Mouse (Mus musculus): ENCODE measurements around the gene Arhgap22. TPM values are rescaled to one million over a fixed set of nuclear protein-coding genes. Genes with fewer than 3 reads are reported as not detected.

Arhgap22 gene
- polyA plus RNA-seq, 1 experiment from 2014 or later: 2.8 TPM

DNA sequence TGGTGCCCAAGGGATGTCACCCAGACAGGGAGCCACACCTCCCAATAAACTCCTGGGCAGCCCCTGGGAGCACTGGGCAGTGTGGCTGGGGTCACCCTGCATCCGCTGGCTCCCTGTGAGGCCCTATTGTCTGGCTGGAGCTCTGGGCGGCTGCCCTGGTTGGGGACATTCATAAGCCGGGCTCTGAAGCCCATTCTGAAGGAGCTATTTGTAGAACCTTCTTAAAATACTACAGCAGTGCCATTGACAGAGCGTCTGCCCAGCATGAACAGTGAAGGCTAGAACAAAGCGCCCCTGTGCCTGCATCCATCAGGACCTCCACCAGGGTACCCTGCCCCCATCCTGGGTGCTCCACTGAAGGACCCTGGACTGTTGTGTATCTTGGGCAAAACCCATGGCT, 114.5 kb downstream of the Arhgap22 start:
- H3K27ac ChIP-seq: no peak overlapping the region
- no peak for DNase-seq (ENCODE audit: low spot score)
- H3K9me3 ChIP-seq (ENCODE audit: control insufficient read depth, low read length): no peaks in the 10 kb centered on the region
- no peak overlapping the region for H3K9ac ChIP-seq
- no peak overlapping the region for H3K4me2 ChIP-seq (replicated peaks)
- H3K4me1 ChIP-seq (replicated peaks; ENCODE audit: control insufficient read depth, insufficient read depth, low read length): no peaks in the 10 kb centered on the region
- no peak overlapping the region for H3K4me3 ChIP-seq (replicated peaks; ENCODE audit: low read length)
- no peaks in the 10 kb centered on the region for H3K36me3 ChIP-seq (replicated peaks; ENCODE audit: control insufficient read depth, insufficient read depth)
- H3K27me3 ChIP-seq (ENCODE audit: control insufficient read depth, insufficient read depth, low read length): no peaks in the 10 kb centered on the region
- no peak; the same call in 1 of the 2 replicates for ATAC-seq (ENCODE audit: low FRiP score)
- WGBS: 41% methylated on average over 5 of the region's 5 CpGs

DNA sequence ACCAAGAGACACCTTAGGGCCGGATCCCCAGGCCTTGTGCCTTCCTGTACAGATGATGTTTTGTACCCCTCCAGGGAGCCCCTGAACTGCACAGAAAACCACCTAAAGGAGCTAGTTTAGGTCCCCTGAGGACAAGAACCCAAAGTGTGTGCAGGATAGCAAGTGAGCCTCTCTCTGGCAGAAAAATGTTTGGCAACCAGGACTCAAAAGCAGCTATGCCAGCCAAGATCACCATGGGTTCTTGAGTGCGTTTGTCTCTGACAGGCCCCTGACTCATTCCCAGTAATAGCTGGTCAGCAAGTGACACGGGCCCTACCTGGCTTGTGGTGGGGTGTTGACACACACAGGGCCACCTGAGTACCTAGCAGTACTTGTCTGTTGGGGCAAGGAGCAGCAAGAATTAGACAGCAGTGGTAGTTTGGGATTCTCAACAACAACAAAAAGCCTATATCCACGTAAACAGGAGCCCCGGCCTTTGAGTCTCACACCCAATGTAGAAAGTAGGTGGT, 115.5 kb downstream of the Arhgap22 start:
- Histone ChIP-seq H3K27ac (no peak overlapping the region), H3K4me2 (replicated peaks) (no peak overlapping the region), H3K9me3 (ENCODE audit: control insufficient read depth, low read length) (no peaks in the 10 kb centered on the region), H3K9ac (no peak overlapping the region), H3K27me3 (ENCODE audit: control insufficient read depth, insufficient read depth, low read length) (no peaks in the 10 kb centered on the region), H3K36me3 (replicated peaks; ENCODE audit: control insufficient read depth, insufficient read depth) (no peaks in the 10 kb centered on the region), H3K4me3 (replicated peaks; ENCODE audit: low read length) (no peak overlapping the region), H3K4me1 (replicated peaks; ENCODE audit: control insufficient read depth, insufficient read depth, low read length) (no peaks in the 10 kb centered on the region)
- no peak for ATAC-seq (ENCODE audit: low FRiP score)
- 95% methylated on average over 5 of the region's 5 CpGs for WGBS
- no peak for DNase-seq (ENCODE audit: low spot score)

DNA sequence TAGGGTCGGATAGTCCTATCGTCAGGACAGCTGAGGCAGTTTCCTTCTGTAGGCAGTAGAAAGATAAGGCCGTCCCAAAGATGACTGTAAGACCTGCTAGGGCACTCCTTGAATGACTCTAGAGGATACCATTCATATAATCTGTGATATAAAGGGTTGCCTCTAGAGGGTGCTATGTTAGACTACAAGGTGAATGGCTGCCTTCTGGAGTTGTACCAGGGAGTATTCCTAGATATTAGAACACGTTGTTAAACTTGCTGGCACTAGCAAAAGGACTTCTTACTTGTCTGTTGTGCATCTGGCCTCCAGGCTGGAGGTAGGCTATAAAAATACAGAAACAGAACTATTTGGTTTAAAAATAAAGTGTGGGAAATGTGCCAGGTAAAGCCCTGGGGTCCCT, 117.2 kb downstream of the Arhgap22 start:
- no peaks in the 10 kb centered on the region for H3K4me1 ChIP-seq (replicated peaks; ENCODE audit: control insufficient read depth, insufficient read depth, low read length)
- H3K4me2 ChIP-seq (replicated peaks): no peak overlapping the region
- ATAC-seq (ENCODE audit: low FRiP score) (no peak), DNase-seq (ENCODE audit: low spot score) (no peak)
- no peaks in the 10 kb centered on the region for H3K27me3 ChIP-seq (ENCODE audit: control insufficient read depth, insufficient read depth, low read length)
- H3K36me3 ChIP-seq (replicated peaks; ENCODE audit: control insufficient read depth, insufficient read depth): no peaks in the 10 kb centered on the region
- WGBS: 54% methylated on average over 4 of the region's 4 CpGs
- H3K9ac ChIP-seq: no peak overlapping the region
- H3K4me3 ChIP-seq (replicated peaks; ENCODE audit: low read length): no peak overlapping the region
- no peak overlapping the region for H3K27ac ChIP-seq
- no peaks in the 10 kb centered on the region for H3K9me3 ChIP-seq (ENCODE audit: control insufficient read depth, low read length)

DNA sequence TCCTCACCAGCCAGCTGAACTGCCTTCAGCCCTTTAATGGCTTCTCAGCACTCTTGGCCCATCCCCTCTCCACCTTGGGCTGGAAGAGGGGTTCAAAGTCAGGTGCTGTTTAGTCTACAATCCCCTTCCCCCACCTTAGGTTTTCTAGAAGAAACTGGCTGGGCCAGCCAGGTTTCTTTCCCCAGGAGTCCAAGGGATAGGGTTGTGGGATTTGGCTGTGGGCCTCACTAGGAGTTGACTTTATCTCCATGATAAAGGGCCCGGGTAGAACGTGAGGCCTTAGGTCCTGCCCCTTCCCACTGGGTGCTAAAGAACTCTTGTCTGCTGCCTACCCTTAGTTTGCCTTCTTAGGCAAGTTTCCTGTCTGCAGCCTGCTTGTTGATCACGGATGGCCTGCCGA, 117.8 kb downstream of the Arhgap22 start:
- no peak for DNase-seq (ENCODE audit: low spot score)
- no peak overlapping the region for H3K4me3 ChIP-seq (replicated peaks; ENCODE audit: low read length)
- no peak overlapping the region for H3K4me2 ChIP-seq (replicated peaks)
- H3K9ac ChIP-seq: no peak overlapping the region
- H3K4me1 ChIP-seq (replicated peaks; ENCODE audit: control insufficient read depth, insufficient read depth, low read length): no peaks in the 10 kb centered on the region
- WGBS: 38% methylated on average over 4 of the region's 4 CpGs
- ATAC-seq (ENCODE audit: low FRiP score): no peak
- H3K27ac ChIP-seq: no peak overlapping the region
- H3K27me3 ChIP-seq (ENCODE audit: control insufficient read depth, insufficient read depth, low read length): no peaks in the 10 kb centered on the region
- no peaks in the 10 kb centered on the region for H3K9me3 ChIP-seq (ENCODE audit: control insufficient read depth, low read length)
- no peaks in the 10 kb centered on the region for H3K36me3 ChIP-seq (replicated peaks; ENCODE audit: control insufficient read depth, insufficient read depth)

DNA sequence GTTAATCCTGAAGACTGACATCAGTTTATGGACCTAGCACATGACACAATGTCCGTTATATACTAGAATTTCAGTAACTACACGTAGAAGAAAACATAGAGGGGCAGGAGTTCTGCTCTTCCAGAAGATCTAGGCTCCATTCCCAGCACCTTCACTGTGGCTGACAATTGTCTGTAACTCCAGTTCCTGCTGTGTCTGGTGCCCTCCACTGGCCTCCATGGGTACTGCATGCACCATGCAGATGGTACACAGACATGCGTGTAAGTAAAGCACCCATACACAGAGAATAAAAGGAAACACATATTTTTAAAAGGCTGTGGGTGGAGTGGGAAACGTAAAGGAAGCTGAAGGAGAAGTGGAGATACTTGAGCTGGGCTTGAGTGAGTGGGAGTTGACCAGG, 120.0 kb downstream of the Arhgap22 start:
- Histone ChIP-seq H3K9me3 (ENCODE audit: control insufficient read depth, low read length) (no peaks in the 10 kb centered on the region), H3K4me2 (replicated peaks) (no peak overlapping the region), H3K4me3 (replicated peaks; ENCODE audit: low read length) (no peak overlapping the region), H3K27ac (no peak overlapping the region), H3K4me1 (replicated peaks; ENCODE audit: control insufficient read depth, insufficient read depth, low read length) (no peaks in the 10 kb centered on the region), H3K9ac (no peak overlapping the region), H3K36me3 (replicated peaks; ENCODE audit: control insufficient read depth, insufficient read depth) (no peaks in the 10 kb centered on the region), H3K27me3 (ENCODE audit: control insufficient read depth, insufficient read depth, low read length) (no peaks in the 10 kb centered on the region)
- 90% methylated on average over 4 of the region's 4 CpGs for WGBS
- DNase-seq (ENCODE audit: low spot score) (no peak), ATAC-seq (ENCODE audit: low FRiP score) (no peak)

DNA sequence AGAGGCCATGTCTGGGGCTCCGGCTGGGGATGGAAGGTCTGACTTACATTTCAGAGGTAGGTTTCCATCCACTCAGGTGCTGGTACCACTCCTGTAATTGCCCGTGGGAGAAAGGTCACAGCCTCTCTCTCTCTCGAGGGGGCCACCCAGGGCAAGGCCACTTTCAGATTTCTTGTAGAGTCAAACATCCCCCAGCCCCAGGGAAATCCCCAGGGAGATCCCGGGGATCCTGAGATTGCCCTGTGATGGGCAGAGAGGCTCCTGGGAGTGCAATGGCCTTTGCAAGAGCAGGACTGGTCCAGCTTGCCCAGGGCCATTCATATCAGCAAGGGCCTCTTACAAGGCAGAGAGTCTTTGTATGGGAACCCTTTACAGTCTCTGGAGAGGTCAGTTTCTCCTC, 120.6 kb downstream of the Arhgap22 start:
- no peak overlapping the region for H3K9ac ChIP-seq
- no peaks in the 10 kb centered on the region for H3K27me3 ChIP-seq (ENCODE audit: control insufficient read depth, insufficient read depth, low read length)
- no peaks in the 10 kb centered on the region for H3K4me1 ChIP-seq (replicated peaks; ENCODE audit: control insufficient read depth, insufficient read depth, low read length)
- no peak overlapping the region for H3K27ac ChIP-seq
- DNase-seq (ENCODE audit: low spot score) (no peak), ATAC-seq (ENCODE audit: low FRiP score) (no peak)
- no peaks in the 10 kb centered on the region for H3K36me3 ChIP-seq (replicated peaks; ENCODE audit: control insufficient read depth, insufficient read depth)
- H3K4me2 ChIP-seq (replicated peaks): no peak overlapping the region
- 84% methylated on average over 4 of the region's 4 CpGs for WGBS
- H3K4me3 ChIP-seq (replicated peaks; ENCODE audit: low read length): no peak overlapping the region
- H3K9me3 ChIP-seq (ENCODE audit: control insufficient read depth, low read length): no peaks in the 10 kb centered on the region

DNA sequence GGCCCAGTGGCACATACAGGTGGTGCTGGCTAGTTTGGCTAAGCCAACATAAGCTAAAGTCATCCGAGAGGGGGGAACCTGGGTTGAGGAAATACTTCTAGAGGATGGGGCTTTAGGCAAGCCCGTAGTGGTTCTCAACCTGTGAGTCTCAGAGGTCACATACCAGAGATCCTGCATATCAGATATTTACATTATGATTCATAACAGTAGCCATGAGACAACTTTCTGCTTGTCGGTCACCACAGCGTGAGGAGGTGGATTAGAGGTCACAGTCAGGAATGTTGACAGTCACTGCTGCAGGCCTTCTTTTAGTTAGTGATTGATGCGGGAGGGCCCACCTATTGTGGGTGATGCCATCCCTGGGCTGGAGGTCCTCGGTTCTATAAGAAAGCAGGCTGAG, 121.9 kb downstream of the Arhgap22 start:
- Histone ChIP-seq H3K9me3 (ENCODE audit: control insufficient read depth, low read length) (no peaks in the 10 kb centered on the region), H3K27ac (no peak overlapping the region), H3K4me2 (replicated peaks) (no peak overlapping the region), H3K36me3 (replicated peaks; ENCODE audit: control insufficient read depth, insufficient read depth) (no peaks in the 10 kb centered on the region), H3K4me1 (replicated peaks; ENCODE audit: control insufficient read depth, insufficient read depth, low read length) (no peaks in the 10 kb centered on the region), H3K27me3 (ENCODE audit: control insufficient read depth, insufficient read depth, low read length) (no peaks in the 10 kb centered on the region), H3K4me3 (replicated peaks; ENCODE audit: low read length) (no peak overlapping the region), H3K9ac (no peak overlapping the region)
- ATAC-seq (ENCODE audit: low FRiP score) (no peak), DNase-seq (ENCODE audit: low spot score) (no peak)
- 69% methylated on average over 6 of the region's 6 CpGs for WGBS

DNA sequence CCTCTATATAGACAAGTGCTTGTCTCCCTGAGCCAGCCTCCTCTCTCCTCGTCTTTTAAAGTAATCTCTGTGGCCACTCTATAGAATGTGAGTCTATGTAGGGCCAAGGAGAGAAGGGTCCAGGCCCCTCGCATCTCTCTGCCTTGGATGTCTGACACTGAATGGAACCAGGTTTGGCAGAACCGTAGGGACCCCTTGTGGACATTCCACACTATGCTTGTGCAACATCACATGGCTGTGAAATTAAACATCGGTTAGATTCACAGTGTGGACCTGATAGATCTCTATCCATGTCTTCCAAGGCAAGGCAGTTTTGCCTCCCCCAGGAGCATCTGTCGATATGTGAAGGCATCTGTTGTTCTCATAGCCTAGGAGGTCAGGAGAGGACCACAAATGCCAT, 124.9 kb downstream of the Arhgap22 start:
- Histone ChIP-seq H3K9me3 (ENCODE audit: control insufficient read depth, low read length) (no peaks in the 10 kb centered on the region), H3K4me1 (replicated peaks; ENCODE audit: control insufficient read depth, insufficient read depth, low read length) (no peaks in the 10 kb centered on the region), H3K4me2 (replicated peaks) (no peak overlapping the region), H3K27me3 (ENCODE audit: control insufficient read depth, insufficient read depth, low read length) (no peaks in the 10 kb centered on the region), H3K4me3 (replicated peaks; ENCODE audit: low read length) (no peak overlapping the region), H3K27ac (no peak overlapping the region), H3K36me3 (replicated peaks; ENCODE audit: control insufficient read depth, insufficient read depth) (no peaks in the 10 kb centered on the region), H3K9ac (no peak overlapping the region)
- ATAC-seq (ENCODE audit: low FRiP score) (no peak), DNase-seq (ENCODE audit: low spot score) (no peak)
- WGBS: 78% methylated on average over 5 of the region's 5 CpGs

DNA sequence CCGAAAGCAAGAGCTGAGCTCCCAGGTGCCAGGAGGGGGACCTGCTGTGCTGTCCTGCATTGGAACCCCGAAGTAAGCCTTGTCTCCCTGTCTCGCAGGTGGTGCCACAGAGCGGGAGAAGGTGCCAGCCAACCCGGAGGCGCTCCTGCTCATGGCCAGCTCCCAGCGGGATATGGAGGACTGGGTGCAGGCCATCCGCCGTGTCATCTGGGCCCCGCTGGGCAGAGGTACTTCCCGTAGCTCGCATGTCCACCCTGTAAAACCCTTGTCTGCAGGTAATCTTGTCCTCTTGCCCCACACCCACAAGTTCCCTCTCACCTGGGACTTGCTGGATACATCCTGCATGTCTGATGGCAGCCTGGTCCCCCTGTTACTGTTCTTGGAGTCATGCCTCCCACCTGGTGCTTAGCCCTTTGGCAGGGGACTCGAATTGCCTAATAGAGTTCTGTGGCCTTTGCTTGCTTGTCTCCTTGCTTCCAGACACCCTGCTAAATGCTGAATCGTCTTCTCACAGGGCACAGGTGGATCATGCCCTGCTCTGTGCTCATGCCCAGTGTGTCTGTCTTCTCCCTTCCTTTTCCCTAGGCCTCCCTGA, 129.4 kb downstream of the Arhgap22 start:
- no peaks in the 10 kb centered on the region for H3K4me1 ChIP-seq (replicated peaks; ENCODE audit: control insufficient read depth, insufficient read depth, low read length)
- ATAC-seq (ENCODE audit: low FRiP score) (no peak), DNase-seq (ENCODE audit: low spot score) (no peak)
- no peak overlapping the region for H3K4me3 ChIP-seq (replicated peaks; ENCODE audit: low read length)
- H3K36me3 ChIP-seq (replicated peaks; ENCODE audit: control insufficient read depth, insufficient read depth): no peaks in the 10 kb centered on the region
- 91% methylated on average over 14 of the region's 14 CpGs for WGBS
- H3K4me2 ChIP-seq (replicated peaks): no peak overlapping the region
- no peaks in the 10 kb centered on the region for H3K9me3 ChIP-seq (ENCODE audit: control insufficient read depth, low read length)
- no peak overlapping the region for H3K27ac ChIP-seq
- no peak overlapping the region for H3K9ac ChIP-seq
- H3K27me3 ChIP-seq (ENCODE audit: control insufficient read depth, insufficient read depth, low read length): no peaks in the 10 kb centered on the region

DNA sequence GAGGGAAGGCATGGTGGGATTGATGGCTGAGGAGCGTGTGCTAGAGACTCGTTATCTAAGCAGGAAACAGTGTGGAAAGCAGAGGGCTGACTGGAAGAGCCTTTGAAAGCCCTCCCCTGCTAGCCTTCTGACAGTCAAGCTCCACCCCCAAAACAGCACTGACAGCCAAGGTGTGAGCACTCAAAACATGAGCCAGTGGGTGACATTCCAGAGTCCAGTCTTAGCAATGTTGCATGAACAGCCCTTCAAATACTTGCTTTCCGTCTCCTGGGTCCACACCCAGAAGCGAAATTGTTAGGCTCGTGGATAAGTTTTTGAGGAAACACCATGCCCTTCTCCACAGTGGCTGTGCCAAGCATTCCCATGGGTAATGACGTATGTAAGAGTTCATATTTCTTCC, 132.7 kb downstream of the Arhgap22 start:
- Histone ChIP-seq H3K9ac (no peak overlapping the region), H3K27ac (no peak overlapping the region), H3K27me3 (ENCODE audit: control insufficient read depth, insufficient read depth, low read length) (peaks cover 25% of the 10 kb centered on the region), H3K4me3 (replicated peaks; ENCODE audit: low read length) (no peak overlapping the region), H3K9me3 (ENCODE audit: control insufficient read depth, low read length) (no peaks in the 10 kb centered on the region), H3K4me1 (replicated peaks; ENCODE audit: control insufficient read depth, insufficient read depth, low read length) (no peaks in the 10 kb centered on the region), H3K36me3 (replicated peaks; ENCODE audit: control insufficient read depth, insufficient read depth) (no peaks in the 10 kb centered on the region), H3K4me2 (replicated peaks) (no peak overlapping the region)
- DNase-seq (ENCODE audit: low spot score) (no peak), ATAC-seq (ENCODE audit: low FRiP score) (no peak)
- 76% methylated on average over 6 of the region's 6 CpGs for WGBS

All from hindbrain, embryonic 14.5 days (tissue).